Mouse (Mus musculus) CD4-positive, CD25-positive, alpha-beta regulatory T cell, adult 2 months (primary cell): Measurements from ENCODE around the gene Ttc22.

ENCODE experiments used
- DNase-seq: peaks from one replicate; pipeline ENCODE4 v3.0.0-alpha.2; 2012; ENCODE audit warnings: low read depth, low spot score

Ttc22 gene

DNA sequence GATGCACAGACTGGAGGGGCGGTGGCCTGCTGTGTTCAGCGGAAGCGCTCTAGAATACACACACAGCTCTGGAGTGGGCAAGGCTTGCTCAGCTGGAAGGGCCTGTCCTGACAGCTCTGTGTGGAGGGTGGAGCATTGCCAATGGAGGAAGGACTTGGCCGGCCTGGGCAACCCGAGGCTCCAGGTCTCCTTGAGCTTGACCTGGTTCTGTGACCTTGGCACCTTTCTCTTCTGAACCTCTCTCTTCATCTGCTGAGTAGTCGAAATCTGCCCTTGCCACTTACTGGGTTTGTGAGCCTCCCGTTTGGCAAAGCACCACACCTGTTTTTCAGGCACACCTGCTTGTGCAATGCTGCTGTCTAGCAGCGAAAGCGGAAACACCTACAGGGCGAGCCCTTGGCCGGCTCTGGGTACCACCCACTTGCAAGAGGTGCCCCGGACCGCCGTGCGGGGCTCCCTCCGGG lies at the start of gene Ttc22:
Gene Ttc22 (plus strand): TSS at position 403 of the 464 bp plus-strand sequence.
- no peak for DNase-seq

DNA sequence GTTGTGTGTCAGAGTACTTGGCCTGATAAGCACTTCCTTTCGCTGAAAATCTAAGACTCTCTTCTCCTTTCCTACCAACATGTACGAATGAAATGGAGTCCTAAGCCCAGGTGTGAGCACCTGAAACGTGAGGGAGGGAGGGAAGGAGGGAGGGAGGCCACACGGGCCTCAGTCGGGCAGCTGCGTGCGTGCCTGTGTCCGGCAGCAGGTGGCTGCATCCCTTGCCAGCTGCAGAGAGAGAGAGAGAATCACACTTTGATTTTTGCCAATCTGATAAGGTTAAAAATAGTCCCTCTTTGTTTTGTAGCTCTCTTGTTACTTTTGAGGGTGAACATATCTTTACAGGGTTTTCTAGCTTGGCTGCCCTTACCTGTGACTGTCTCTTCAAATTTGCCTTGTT lies 47.2 kb upstream of the Ttc22 start:
- DNase-seq = no peak

- DNase-seq = no peak
These were observed 44.7 kb upstream of the Ttc22 start for GRCm38 (mm10) chr4:106577511-106577910.

- DNase-seq = no peak
These were observed 40.9 kb upstream of the Ttc22 start for GRCm38 (mm10) chr4:106581176-106581864.

GRCm38 (mm10) chr4:106581865-106582204 lies 40.4 kb upstream of the Ttc22 start:
- no peak for DNase-seq

DNA sequence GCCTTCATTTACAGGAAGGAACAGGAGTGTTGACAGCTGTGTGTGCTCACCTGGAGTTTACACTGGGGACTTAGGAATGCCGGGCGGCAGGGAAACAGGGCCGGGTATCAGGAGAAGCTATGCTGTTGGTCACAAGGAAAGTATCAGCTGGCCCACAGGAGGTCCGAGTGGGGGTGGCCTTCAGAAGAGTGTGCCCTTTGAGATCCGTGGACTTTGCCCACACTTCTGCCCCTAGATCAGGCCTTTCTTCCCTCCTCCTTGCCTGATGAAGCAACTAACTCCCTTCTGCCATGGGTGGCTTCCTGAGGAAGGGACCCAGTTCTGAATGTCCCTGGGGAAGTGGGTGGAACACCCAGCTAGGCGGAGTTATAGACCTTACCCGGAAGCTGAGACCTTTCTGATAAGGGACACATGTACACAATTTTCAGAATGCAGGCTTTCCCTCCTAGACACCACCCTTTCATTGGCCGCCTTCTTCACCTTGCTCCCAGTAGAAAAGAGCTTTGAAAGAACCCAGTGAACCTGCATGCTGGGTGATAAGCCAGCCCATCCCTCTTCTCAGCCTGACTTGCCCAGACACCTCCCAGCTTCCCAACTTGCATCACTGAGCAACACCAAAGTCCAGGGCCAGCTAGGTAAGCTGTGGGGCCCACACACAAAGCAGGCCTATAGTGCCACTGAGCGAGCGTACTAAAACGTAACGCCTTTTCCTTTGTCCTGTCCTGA lies 39.6 kb upstream of the Ttc22 start:
- no peak for DNase-seq

- no peak for DNase-seq
These were observed 37.6 kb upstream of the Ttc22 start for GRCm38 (mm10) chr4:106584665-106585064.

- no peak for DNase-seq
These were observed 35.2 kb upstream of the Ttc22 start for GRCm38 (mm10) chr4:106587075-106587474.

DNA sequence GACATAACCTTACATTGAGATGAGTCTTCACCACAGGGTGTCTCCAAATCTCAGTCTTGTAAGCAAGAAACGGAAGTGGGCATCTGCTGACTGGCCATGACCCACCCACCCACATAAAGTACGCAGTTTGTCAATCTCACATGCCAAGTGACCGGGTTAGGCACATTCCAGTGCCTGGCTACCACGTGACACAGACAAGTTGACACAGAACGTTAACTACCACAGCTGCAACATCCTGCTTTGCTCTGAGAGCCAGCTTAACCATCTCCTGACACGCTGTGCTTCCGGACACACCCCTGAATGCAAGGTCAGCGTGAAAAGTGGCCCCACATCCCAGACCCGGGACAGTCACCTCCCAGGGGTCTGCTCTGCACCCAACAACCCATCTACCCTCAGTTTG lies 32.1 kb upstream of the Ttc22 start:
- DNase-seq = peak; percentile 38

DNA sequence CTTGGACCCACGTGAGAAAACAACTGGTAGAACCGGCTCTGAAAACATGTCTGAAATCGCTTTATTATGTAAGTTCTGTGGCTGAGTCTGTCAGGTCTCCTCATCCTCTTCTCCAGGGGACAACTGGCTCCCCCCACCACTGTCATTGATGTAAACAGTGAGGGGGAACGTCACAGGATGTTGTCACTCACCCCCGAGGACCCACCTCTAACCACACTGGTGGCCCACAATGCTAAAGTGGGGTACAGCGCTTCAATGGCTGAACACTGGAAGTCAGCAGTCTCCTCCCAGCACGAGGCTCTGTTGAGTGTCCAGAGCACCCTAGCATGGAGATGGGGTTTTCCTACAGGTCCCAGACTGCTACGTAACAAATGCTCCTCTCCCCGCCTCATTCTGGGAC lies 31.4 kb upstream of the Ttc22 start:
- no peak for DNase-seq

DNA sequence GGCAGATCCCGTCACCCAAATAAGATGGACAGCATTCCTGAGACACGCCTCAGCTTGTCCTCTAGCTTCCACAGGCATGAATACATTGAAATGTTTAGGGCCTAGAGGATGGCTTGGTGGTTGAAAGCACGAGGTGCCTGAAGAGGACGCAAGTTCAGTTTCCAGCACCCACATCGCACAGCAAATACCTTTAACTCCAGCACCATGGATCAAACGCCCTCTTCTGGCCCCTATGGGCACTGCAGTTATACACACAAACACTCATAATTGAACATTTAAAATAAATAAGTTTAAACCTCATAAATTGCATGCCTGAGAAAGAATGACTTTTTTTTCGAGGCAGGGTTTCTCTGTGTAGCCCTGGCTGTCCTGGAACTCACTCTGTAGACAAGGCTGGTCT lies 28.6 kb upstream of the Ttc22 start:
- peak; percentile 35 for DNase-seq

DNA sequence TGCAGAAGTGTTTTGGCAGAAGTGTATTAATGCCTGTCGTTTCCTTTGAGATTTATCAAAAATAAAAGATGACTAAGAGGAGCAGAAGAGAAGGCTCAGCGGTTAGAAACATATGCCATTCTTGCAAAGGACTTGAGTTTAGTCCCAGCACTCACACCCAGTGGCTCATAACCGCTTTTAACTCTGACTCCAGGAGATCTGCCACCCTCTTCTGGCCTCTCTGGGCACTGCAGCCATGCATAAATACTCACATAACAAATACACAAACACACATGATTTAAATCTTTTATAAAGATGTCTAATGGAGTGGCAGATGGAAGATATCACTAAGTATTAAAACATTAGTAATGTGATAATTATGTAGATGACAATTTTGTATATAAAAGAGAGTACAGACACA lies 26.0 kb upstream of the Ttc22 start:
- no peak for DNase-seq

GRCm38 (mm10) chr4:106597055-106597454 lies 25.2 kb upstream of the Ttc22 start:
- DNase-seq = no peak

- no peak for DNase-seq
These were observed 24.5 kb upstream of the Ttc22 start for GRCm38 (mm10) chr4:106597741-106598140.

DNA sequence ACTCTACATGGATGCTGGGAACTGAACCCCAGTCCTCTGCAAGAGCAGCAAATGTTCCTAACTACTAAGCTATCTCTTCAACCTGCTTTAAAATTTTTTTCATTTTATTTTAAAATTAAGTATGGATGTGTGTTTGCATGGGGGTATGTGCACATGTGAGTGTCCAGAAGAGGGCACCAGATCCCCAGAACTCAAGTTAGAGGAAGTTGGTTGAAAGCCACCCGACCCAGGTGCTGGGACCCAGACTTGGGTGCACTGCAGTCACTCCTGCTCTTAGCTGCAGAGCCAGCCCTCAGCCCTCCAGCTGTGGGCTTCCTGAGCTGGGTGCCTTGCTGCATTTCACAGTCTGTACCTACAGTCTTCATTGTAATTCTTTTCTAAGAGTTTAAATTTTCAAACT lies 22.8 kb upstream of the Ttc22 start:
- DNase-seq = no peak

GRCm38 (mm10) chr4:106600770-106601169 lies 21.5 kb upstream of the Ttc22 start:
- DNase-seq = no peak

GRCm38 (mm10) chr4:106606639-106607554 lies 15.3 kb upstream of the Ttc22 start:
- DNase-seq = no peak

GRCm38 (mm10) chr4:106607905-106608304 lies 14.3 kb upstream of the Ttc22 start:
- DNase-seq = no peak

GRCm38 (mm10) chr4:106613105-106613504 lies 9.1 kb upstream of the Ttc22 start:
- DNase-seq = no peak

DNA sequence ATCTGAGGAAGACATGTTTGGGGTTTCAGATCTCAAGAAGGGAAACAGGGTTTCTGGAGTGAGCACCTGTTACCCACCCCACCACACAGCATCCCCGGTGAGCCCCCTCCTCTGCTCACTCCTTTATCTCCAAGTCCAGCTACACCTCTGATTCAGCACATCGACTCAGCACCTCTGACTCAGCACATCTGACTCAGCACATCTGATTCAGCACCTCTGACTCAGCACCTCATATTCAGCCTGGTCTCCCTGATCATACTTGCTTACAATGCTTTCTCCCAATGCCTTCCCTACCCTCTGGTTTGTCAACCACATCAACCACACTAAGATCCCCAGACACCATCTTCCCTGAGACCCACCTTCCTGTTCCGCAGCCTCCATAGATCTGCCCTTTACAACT lies 8.7 kb upstream of the Ttc22 start:
- no peak for DNase-seq

- peak; percentile 77 for DNase-seq
These were observed 7.9 kb upstream of the Ttc22 start for GRCm38 (mm10) chr4:106614180-106614797.

GRCm38 (mm10) chr4:106614881-106615280 lies 7.4 kb upstream of the Ttc22 start:
- no peak for DNase-seq
